ENCODE assay signal across 9 mouse cellular contexts in genomic region chr1:136230201-136230600, GRCm38 (mm10). TPM values are rescaled to one million over a fixed set of nuclear protein-coding genes. Genes with fewer than 3 reads are reported as not detected.
A peak's percentile ranks its signal among the peaks of the same experiment; 100 is the strongest.
DNase-seq lines count a peak whose midpoint lies in the region; ATAC-seq and TF ChIP-seq lines count a peak whose summit lies in the region.
"Had no signal": no experiment of that assay in that cellular context is flagged by ENCODE, and none has a peak within 500 bp of the region (broad histone marks: within the 10 kb centered on the region; RNA-seq: fewer than 3 reads in every experiment).

No protein-coding gene starts in this region.

- H3K27ac ChIP-seq in heart, embryonic 13.5 days (replicated peaks), result no peak overlapping the region
- H3K27ac ChIP-seq in hindbrain, embryonic 16.5 days (ENCODE audit: low read depth, low read length), result no peak overlapping the region
- peak overlapping the region; percentile 34; the same call in 1 of the 2 replicates for H3K27ac ChIP-seq in limb, embryonic 14.5 days (replicated peaks; ENCODE audit: low read depth, low read length)
- peak overlapping the region; percentile 88 for H3K27ac ChIP-seq in stomach, embryonic 16.5 days (ENCODE audit: low read length)
- H3K27ac ChIP-seq in layer of hippocampus, adult 2 months, result no peak overlapping the region
- H3K27ac ChIP-seq: heart, adult 2 months had no signal

- H3K9ac ChIP-seq in heart, embryonic 13.5 days, result peak overlapping the region; percentile 19; the same call in 1 of the 2 replicates
- peak overlapping the region; percentile 20 for H3K9ac ChIP-seq in hindbrain, embryonic 16.5 days (ENCODE audit: low read depth, low read length)
- peak overlapping the region; percentile 6; the same call in 1 of the 2 replicates for H3K9ac ChIP-seq in limb, embryonic 14.5 days (ENCODE audit: low read depth, low read length, severe bottlenecking)
- peak overlapping the region; percentile 64 for H3K9ac ChIP-seq in stomach, embryonic 16.5 days (ENCODE audit: low read length)

- DNase-seq in heart, adult 8-10 months (ENCODE audit: low spot score), result no peak
- DNase-seq in limb, embryonic 14.5 days (ENCODE audit: low spot score), result no peak
- no peak for DNase-seq in left cerebral cortex, adult 8-10 months (ENCODE audit: low spot score in 2 of 2)
- no peak for DNase-seq in layer of hippocampus, adult 2 months (ENCODE audit: low spot score in 2 of 2)
- DNase-seq in right cerebral cortex, postnatal 4 days, result no peak
- DNase-seq: heart, adult 2 months had no signal

- no peak overlapping the region for H3K4me2 ChIP-seq in heart, embryonic 13.5 days
- peak overlapping the region; percentile 13; the same call in 1 of the 2 replicates for H3K4me2 ChIP-seq in hindbrain, embryonic 16.5 days (ENCODE audit: low read length)
- peak overlapping the region; percentile 67 for H3K4me2 ChIP-seq in limb, embryonic 14.5 days (replicated peaks; ENCODE audit: low read depth, low read length, severe bottlenecking)
- peak overlapping the region; percentile 70 for H3K4me2 ChIP-seq in stomach, embryonic 16.5 days (ENCODE audit: low read depth, low read length)

- H3K36me3 ChIP-seq in heart, embryonic 13.5 days, result no peaks in the 10 kb centered on the region
- H3K36me3 ChIP-seq in hindbrain, embryonic 16.5 days (ENCODE audit: control insufficient read depth, insufficient read depth, low read length), result no peaks in the 10 kb centered on the region
- H3K36me3 ChIP-seq in limb, embryonic 14.5 days (ENCODE audit: control insufficient read depth, insufficient read depth, low read length), result peaks cover 25% of the 10 kb centered on the region
- H3K36me3 ChIP-seq in stomach, embryonic 16.5 days (ENCODE audit: control insufficient read depth, insufficient read depth, low read length), result no peaks in the 10 kb centered on the region

- no peak for TF ChIP-seq CTCF in layer of hippocampus, adult 2 months (conservative IDR thresholded peaks at IDR 0.05)

- peaks cover 71% of the 10 kb centered on the region for H3K27me3 ChIP-seq in heart, embryonic 13.5 days (replicated peaks)
- no peaks in the 10 kb centered on the region for H3K27me3 ChIP-seq in hindbrain, embryonic 16.5 days (replicated peaks; ENCODE audit: control insufficient read depth, insufficient read depth, low read length)
- no peaks in the 10 kb centered on the region for H3K27me3 ChIP-seq in limb, embryonic 14.5 days (ENCODE audit: control insufficient read depth, insufficient read depth, low read length)
- no peaks in the 10 kb centered on the region for H3K27me3 ChIP-seq in stomach, embryonic 16.5 days (ENCODE audit: control insufficient read depth, insufficient read depth, low read length)

- peaks cover 56% of the 10 kb centered on the region for H3K4me1 ChIP-seq in heart, embryonic 13.5 days
- H3K4me1 ChIP-seq in hindbrain, embryonic 16.5 days (ENCODE audit: control insufficient read depth, insufficient read depth, low read depth, low read length), result peaks cover 33% of the 10 kb centered on the region
- peaks cover 54% of the 10 kb centered on the region for H3K4me1 ChIP-seq in limb, embryonic 14.5 days (ENCODE audit: control insufficient read depth, insufficient read depth, low read length)
- H3K4me1 ChIP-seq in stomach, embryonic 16.5 days (ENCODE audit: control insufficient read depth, insufficient read depth, low read length), result peaks cover 40% of the 10 kb centered on the region

- no peak overlapping the region for H3K4me3 ChIP-seq in heart, embryonic 13.5 days
- H3K4me3 ChIP-seq in hindbrain, embryonic 16.5 days (ENCODE audit: low read length), result no peak overlapping the region
- peak overlapping the region; percentile 10; the same call in 1 of the 2 replicates for H3K4me3 ChIP-seq in limb, embryonic 14.5 days (replicated peaks; ENCODE audit: low read length)
- H3K4me3 ChIP-seq in stomach, embryonic 16.5 days (replicated peaks; ENCODE audit: low read length), result peak overlapping the region; percentile 59
- no peak overlapping the region for H3K4me3 ChIP-seq in layer of hippocampus, adult 2 months
- H3K4me3 ChIP-seq: heart, adult 2 months had no signal

- ATAC-seq in heart, embryonic 13.5 days (ENCODE audit: extremely low read depth, insufficient number of reproducible peaks, low FRiP score, low TSS enrichment), result no peak
- ATAC-seq in hindbrain, embryonic 16.5 days, result no peak
- no peak for ATAC-seq in limb, embryonic 14.5 days (ENCODE audit: low FRiP score, low read depth)
- ATAC-seq in stomach, embryonic 16.5 days (ENCODE audit: insufficient read depth, low FRiP score), result peak; percentile 54; the same call in 1 of the 2 replicates

- H3K9me3 ChIP-seq in heart, embryonic 13.5 days, result no peaks in the 10 kb centered on the region
- no peaks in the 10 kb centered on the region for H3K9me3 ChIP-seq in hindbrain, embryonic 16.5 days (ENCODE audit: control insufficient read depth, low read length)
- no peaks in the 10 kb centered on the region for H3K9me3 ChIP-seq in limb, embryonic 14.5 days (ENCODE audit: control insufficient read depth, low read length)
- no peaks in the 10 kb centered on the region for H3K9me3 ChIP-seq in stomach, embryonic 16.5 days (replicated peaks; ENCODE audit: control insufficient read depth, low read length)

- 55% methylated on average over 11 of the region's 11 CpGs for WGBS in heart, embryonic 13.5 days
- 45% methylated on average over 11 of the region's 11 CpGs for WGBS in hindbrain, embryonic 16.5 days
- WGBS in limb, embryonic 14.5 days, result 16% methylated on average over 11 of the region's 11 CpGs
- 44% methylated on average over 11 of the region's 11 CpGs for WGBS in stomach, embryonic 16.5 days

- TF ChIP-seq POLR2A in limb, embryonic 14.5 days (IDR thresholded peaks at IDR 0.05; ENCODE audit: borderline replicate concordance, extremely low read depth, insufficient read depth, insufficient read length), result no peak

RNA-seq across cellular contexts. Expression of gene Inava, which starts 3.9 kb away (rescaled TPM):
- polyA plus RNA-seq in heart, embryonic 13.5 days (2015; fragmentation: Nextera tagmentation; extraction: Ambion mirVana), result 1.3 and 1.4 TPM in 2 replicates
- total RNA-seq in heart, adult 8-10 months (2022), result not detected
- polyA plus RNA-seq in hindbrain, embryonic 16.5 days (2015; fragmentation: Nextera tagmentation; extraction: Ambion mirVana), result 2.6 TPM in 2 replicates
- 17.3 and 27.6 TPM in 2 replicates for polyA plus RNA-seq in limb, embryonic 14.5 days (2012; rRNA removed)
- 16.0 and 19.0 TPM in 2 replicates for polyA plus RNA-seq in limb, embryonic 14.5 days (2014; fragmentation: Nextera tagmentation; extraction: Ambion mirVana)
- 39.8 and 44.1 TPM in 2 replicates for polyA plus RNA-seq in stomach, embryonic 16.5 days (2015; fragmentation: Nextera tagmentation; extraction: Ambion mirVana)
- 1 to 10 TPM; 1.2 to 2.7 (median 1.5) TPM for total RNA-seq in left cerebral cortex, adult 8-10 months (2022)
- 1 to 10 TPM; 3.0 to 3.2 TPM for total RNA-seq in layer of hippocampus, adult 2 months (2021)
- total RNA-seq: heart, adult 2 months had no signal

RNA-seq across cellular contexts. Expression of gene Mroh3, which starts 17.6 kb away (rescaled TPM):
- polyA plus RNA-seq in heart, embryonic 13.5 days (2015; fragmentation: Nextera tagmentation; extraction: Ambion mirVana), result not detected in 2 replicates
- not detected for total RNA-seq in heart, adult 8-10 months (2022)
- polyA plus RNA-seq in hindbrain, embryonic 16.5 days (2015; fragmentation: Nextera tagmentation; extraction: Ambion mirVana), result not detected in 2 replicates
- 0.68 and 0.96 TPM in 2 replicates for polyA plus RNA-seq in limb, embryonic 14.5 days (2012; rRNA removed)
- polyA plus RNA-seq in limb, embryonic 14.5 days (2014; fragmentation: Nextera tagmentation; extraction: Ambion mirVana), result 0.17 TPM in 1 of 2 replicates, not detected in the other
- polyA plus RNA-seq in stomach, embryonic 16.5 days (2015; fragmentation: Nextera tagmentation; extraction: Ambion mirVana), result 0.95 and 1.3 TPM in 2 replicates
- 1 to 10 TPM in 1 of 4 experiments, under 1 TPM in 3; 0.37 to 1.2 (median 0.56) TPM for total RNA-seq in left cerebral cortex, adult 8-10 months (2022)
- total RNA-seq in layer of hippocampus, adult 2 months (2021), result 1 to 10 TPM; 1.3 to 1.5 TPM
- total RNA-seq: heart, adult 2 months had no signal
- polyA plus RNA-seq: heart, adult 2 months had no signal

RNA-seq across cellular contexts. Expression of gene Gpr25, which starts 30.5 kb away (rescaled TPM):
- not detected in 2 replicates for polyA plus RNA-seq in heart, embryonic 13.5 days (2015; fragmentation: Nextera tagmentation; extraction: Ambion mirVana)
- not detected for total RNA-seq in heart, adult 8-10 months (2022)
- polyA plus RNA-seq in hindbrain, embryonic 16.5 days (2015; fragmentation: Nextera tagmentation; extraction: Ambion mirVana), result 1.4 TPM in 2 replicates
- 0.68 and 0.88 TPM in 2 replicates for polyA plus RNA-seq in limb, embryonic 14.5 days (2012; rRNA removed)
- polyA plus RNA-seq in limb, embryonic 14.5 days (2014; fragmentation: Nextera tagmentation; extraction: Ambion mirVana), result 0.21 TPM in 1 of 2 replicates, not detected in the other
- not detected in 2 replicates for polyA plus RNA-seq in stomach, embryonic 16.5 days (2015; fragmentation: Nextera tagmentation; extraction: Ambion mirVana)
- 1 to 10 TPM; 5.1 to 7.4 (median 5.8) TPM for total RNA-seq in left cerebral cortex, adult 8-10 months (2022)
- total RNA-seq in layer of hippocampus, adult 2 months (2021), result 1 to 10 TPM; 5.0 to 5.5 TPM
- total RNA-seq: heart, adult 2 months had no signal
- polyA plus RNA-seq: heart, adult 2 months had no signal

Comparison
In these comparisons a context has a peak if more than half of its experiments do, and no peak if none do; other contexts are left out.
1. H3K27ac ChIP-seq: peak in limb, embryonic 14.5 days (single experiment) and stomach, embryonic 16.5 days (single experiment); none in heart, embryonic 13.5 days (single experiment), hindbrain, embryonic 16.5 days (single experiment) and layer of hippocampus, adult 2 months (single experiment).
2. H3K4me3 ChIP-seq: peak in limb, embryonic 14.5 days (single experiment) and stomach, embryonic 16.5 days (single experiment); none in heart, embryonic 13.5 days (single experiment), hindbrain, embryonic 16.5 days (single experiment) and layer of hippocampus, adult 2 months (single experiment).
3. H3K9ac ChIP-seq: peak in every context shown above with its lines; median percentile 64 in stomach, embryonic 16.5 days; 20 in hindbrain, embryonic 16.5 days; 19 in heart, embryonic 13.5 days; 6 in limb, embryonic 14.5 days.